Mouse (Mus musculus) kidney, postnatal 14 days (tissue): ENCODE measurements at regions not wholly inside any gene's neighbourhood (a gene's known extent, or its start where the extent isn't known, plus 50 kb on each side); places are given as distances from the start of the nearest gene placed in this dataset.

Source experiments
- DNase-seq: peaks from one replicate; pipeline ENCODE4 v3.0.0; 2022; ENCODE audit warnings: mixed read lengths

- no peak for DNase-seq
Measured at GRCm38 (mm10) chr15:97458748-97459221, 211.7 kb upstream of the Amigo2 start.

GRCm38 (mm10) chr15:97458139-97458747 lies 211.2 kb upstream of the Amigo2 start:
- DNase-seq = no peak

GRCm38 (mm10) chr15:97457468-97457867 lies 210.4 kb upstream of the Amigo2 start:
- no peak for DNase-seq

GRCm38 (mm10) chr15:97456991-97457390 lies 209.9 kb upstream of the Amigo2 start:
- DNase-seq = no peak

- DNase-seq = no peak
Measured at GRCm38 (mm10) chr15:97455672-97456071, 208.6 kb upstream of the Amigo2 start.

GRCm38 (mm10) chr15:97449724-97450123 lies 202.6 kb upstream of the Amigo2 start:
- no peak for DNase-seq

- DNase-seq = no peak
Measured at GRCm38 (mm10) chr15:97449001-97449400, 201.9 kb upstream of the Amigo2 start.

- DNase-seq = no peak
Measured at GRCm38 (mm10) chr15:97448243-97448880, 201.3 kb upstream of the Amigo2 start.

GRCm38 (mm10) chr15:97446181-97446580 lies 199.1 kb upstream of the Amigo2 start:
- no peak for DNase-seq

GRCm38 (mm10) chr15:97438235-97438760 lies 191.2 kb upstream of the Amigo2 start:
- DNase-seq = no peak
